Mouse (Mus musculus): Measurements from ENCODE around the gene Cd276. TPM values are rescaled to one million over a fixed set of nuclear protein-coding genes. Genes with fewer than 3 reads are reported as not detected.
A peak's percentile ranks its signal among the peaks of the same experiment; 100 is the strongest.

Gene Cd276
- polyA plus RNA-seq, 1 experiment from 2014 or later: 38.8 TPM

DNA sequence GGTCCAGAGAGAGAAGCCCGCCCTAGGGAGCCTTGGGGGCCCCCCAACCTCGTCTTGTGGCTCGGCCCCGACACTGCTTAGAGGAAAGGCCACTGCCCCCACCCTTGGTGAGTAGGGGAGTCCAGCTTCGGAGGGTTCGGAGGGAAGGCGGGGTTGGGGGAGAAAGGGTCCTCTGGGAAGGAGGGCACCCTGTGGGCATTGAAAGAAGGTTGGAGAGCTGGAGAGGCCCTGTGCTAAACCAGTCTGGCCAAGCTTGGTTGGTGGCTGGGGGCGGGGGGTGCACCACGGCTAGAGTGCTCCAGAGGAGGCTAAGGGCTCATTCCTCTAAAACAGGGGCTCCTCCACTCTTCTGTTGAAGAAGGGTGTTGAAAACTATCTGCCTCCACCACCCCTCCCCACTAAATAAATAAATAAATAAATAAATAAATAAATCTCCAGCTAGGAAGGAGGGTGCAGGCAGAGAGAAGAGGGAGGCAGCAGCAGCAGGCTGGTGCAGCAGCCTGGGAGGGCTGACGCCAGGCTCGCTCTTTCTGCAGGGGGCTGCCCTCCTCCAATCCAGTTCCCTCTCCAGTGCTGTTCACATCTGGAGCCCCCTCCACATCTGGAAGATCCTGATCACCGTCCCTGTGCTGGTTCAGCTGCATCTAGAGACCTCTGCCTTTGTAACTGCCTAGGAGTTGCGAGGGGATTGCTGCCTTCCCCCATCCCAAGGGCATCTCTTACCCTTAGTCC lies 65.9 kb downstream of the Cd276 start:
- peak overlapping the region; percentile 80 for H3K4me3 ChIP-seq
- peaks cover 34% of the 10 kb centered on the region for H3K4me1 ChIP-seq
- peaks cover 91% of the 10 kb centered on the region for H3K27me3 ChIP-seq (ENCODE audit: insufficient read depth, poor library complexity, severe bottlenecking)
- H3K27ac ChIP-seq: peak overlapping the region; percentile 89
- DNase-seq (ENCODE audit: low spot score): no peak
- WGBS: under 1% methylated on average over 13 of the region's 13 CpGs
- no peaks in the 10 kb centered on the region for H3K36me3 ChIP-seq
- no peaks in the 10 kb centered on the region for H3K9me3 ChIP-seq

DNA sequence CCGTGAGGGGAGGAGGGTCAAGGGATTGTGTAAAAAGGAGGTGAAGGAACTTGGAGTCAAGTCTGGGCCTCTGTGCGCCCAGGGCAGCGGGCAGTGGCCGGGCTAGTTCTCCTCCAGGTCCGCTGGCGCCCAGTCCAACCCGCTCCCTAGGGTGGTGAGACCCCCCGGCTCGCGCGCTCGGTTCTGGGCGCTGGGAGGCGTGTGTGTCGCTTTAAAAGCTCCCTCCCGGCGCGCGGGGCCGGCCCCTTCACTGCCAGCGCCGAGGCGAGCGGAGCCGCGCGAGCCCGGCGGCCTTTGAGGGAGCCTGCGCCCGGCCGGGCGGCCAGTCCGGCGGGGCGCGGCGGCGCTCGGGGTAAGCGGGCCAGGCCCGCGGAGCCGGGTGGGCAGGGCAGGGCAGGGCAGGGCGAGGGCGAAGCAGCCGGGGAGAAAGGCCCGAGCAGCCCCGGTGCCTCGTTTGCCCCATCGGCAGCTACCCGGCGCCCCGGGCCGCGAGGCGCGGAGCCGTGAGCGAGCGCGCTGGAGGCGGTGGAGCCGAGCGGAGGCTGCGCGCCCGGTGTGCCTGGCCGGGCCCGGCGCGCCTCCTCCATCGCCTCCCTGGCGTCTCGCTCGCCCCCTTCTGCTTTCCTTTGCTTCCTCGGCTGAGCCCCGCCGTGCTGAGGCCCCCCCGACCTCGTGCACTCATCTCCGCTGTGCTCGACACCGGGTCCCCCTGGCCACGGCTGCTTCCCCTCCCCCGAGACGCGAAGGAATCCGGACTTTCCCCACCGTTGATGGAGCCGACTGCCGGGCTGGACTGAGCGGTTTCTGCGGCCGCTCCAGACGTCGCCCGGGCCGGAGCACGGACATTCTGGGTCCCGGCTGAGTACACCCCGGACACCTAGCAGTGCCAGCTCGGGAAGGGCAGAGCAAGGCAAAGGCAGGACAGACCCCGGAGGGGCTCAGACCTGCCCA lies 67.1 kb downstream of the Cd276 start, which contains the start of gene Insyn1:
Gene Insyn1, plus strand, starts transcription at position 753 of the 951 bp plus-strand sequence.
- H3K9me3 ChIP-seq: no peaks in the 10 kb centered on the region
- peaks cover 34% of the 10 kb centered on the region for H3K4me1 ChIP-seq
- H3K4me3 ChIP-seq: peak within 1 kb of the TSS; percentile 80
- 1% methylated on average over 79 of the region's 104 CpGs for WGBS
- H3K36me3 ChIP-seq: no peaks in the 10 kb centered on the region
- H3K27me3 ChIP-seq (ENCODE audit: insufficient read depth, poor library complexity, severe bottlenecking): peaks cover 95% of the 10 kb centered on the region
- peak within 1 kb of the TSS; percentile 89 for H3K27ac ChIP-seq
- no peak for DNase-seq (ENCODE audit: low spot score)

DNA sequence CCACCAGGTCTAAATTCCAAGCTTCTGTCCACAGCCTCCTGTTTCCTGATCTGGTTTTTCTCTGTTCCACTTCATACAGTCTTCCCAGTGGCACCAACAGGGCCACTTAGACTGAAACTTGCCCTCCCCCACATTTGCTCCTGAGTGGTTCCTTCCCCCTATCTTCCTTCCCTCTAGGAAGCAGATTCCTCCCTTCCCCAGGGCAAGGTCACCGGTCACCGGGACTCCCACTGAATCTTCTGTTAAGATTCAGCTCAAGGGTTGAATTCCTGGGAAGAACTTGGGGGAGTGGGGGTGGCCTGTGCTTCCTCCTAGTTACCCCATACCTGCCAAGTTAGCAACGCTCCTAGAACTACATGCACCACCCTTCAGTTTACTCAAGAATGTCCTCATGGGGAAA lies 68.2 kb downstream of the Cd276 start:
- Histone ChIP-seq H3K9me3 (no peaks in the 10 kb centered on the region), H3K36me3 (no peaks in the 10 kb centered on the region), H3K27ac (no peak overlapping the region), H3K4me1 (peaks cover 34% of the 10 kb centered on the region), H3K4me3 (no peak overlapping the region), H3K27me3 (ENCODE audit: insufficient read depth, poor library complexity, severe bottlenecking) (peaks cover 95% of the 10 kb centered on the region)
- DNase-seq (ENCODE audit: low spot score): no peak
- 12% methylated on average over 3 of the region's 3 CpGs for WGBS

Other genes starting within 250 kb of the Cd276 start
- gene Loxl1, start 242.3 kb downstream of the Cd276 start, polyA plus RNA-seq (2016; fragmentation: Nextera tagmentation; extraction: Ambion mirVana): 35.7 and 36.1 TPM in 2 replicates
- not detected in 2 replicates for gene Tbc1d21, start 185.0 kb downstream of the Cd276 start, polyA plus RNA-seq (2016; fragmentation: Nextera tagmentation; extraction: Ambion mirVana)
- gene Insyn1, start 66.8 kb downstream of the Cd276 start, polyA plus RNA-seq (2016; fragmentation: Nextera tagmentation; extraction: Ambion mirVana): 1.2 and 1.3 TPM in 2 replicates
- 88.3 and 103 TPM in 2 replicates for gene Nptn, start 26.8 kb upstream of the Cd276 start, polyA plus RNA-seq (2016; fragmentation: Nextera tagmentation; extraction: Ambion mirVana)
- 11.6 and 16.5 TPM in 2 replicates for gene Rec114, start 188.5 kb upstream of the Cd276 start, polyA plus RNA-seq (2016; fragmentation: Nextera tagmentation; extraction: Ambion mirVana)

Data from heart, embryonic 10.5 days (tissue).